Mouse (Mus musculus) gonadal fat pad, adult 2 months (tissue): Measurements from ENCODE around the gene Tor4a. TPM values are rescaled to one million over a fixed set of nuclear protein-coding genes. Genes with fewer than 3 reads are reported as not detected.

Source experiments
- DNase-seq: peaks from one replicate; pipeline ENCODE4 v3.0.0-alpha.2; 2012; ENCODE audit warnings: low read depth
- polyA plus RNA-seq: library from polyadenylated mRNA; depleted of rRNA; stranded (reverse); fragments of >200 nt; gene quantifications from 2 replicates; pipeline ENCODE4 v1.2.3, GENCODE M21; 2012; rRNA removed

Gene Tor4a
- polyA plus RNA-seq: 41.2 and 42.5 TPM in 2 replicates

DNA sequence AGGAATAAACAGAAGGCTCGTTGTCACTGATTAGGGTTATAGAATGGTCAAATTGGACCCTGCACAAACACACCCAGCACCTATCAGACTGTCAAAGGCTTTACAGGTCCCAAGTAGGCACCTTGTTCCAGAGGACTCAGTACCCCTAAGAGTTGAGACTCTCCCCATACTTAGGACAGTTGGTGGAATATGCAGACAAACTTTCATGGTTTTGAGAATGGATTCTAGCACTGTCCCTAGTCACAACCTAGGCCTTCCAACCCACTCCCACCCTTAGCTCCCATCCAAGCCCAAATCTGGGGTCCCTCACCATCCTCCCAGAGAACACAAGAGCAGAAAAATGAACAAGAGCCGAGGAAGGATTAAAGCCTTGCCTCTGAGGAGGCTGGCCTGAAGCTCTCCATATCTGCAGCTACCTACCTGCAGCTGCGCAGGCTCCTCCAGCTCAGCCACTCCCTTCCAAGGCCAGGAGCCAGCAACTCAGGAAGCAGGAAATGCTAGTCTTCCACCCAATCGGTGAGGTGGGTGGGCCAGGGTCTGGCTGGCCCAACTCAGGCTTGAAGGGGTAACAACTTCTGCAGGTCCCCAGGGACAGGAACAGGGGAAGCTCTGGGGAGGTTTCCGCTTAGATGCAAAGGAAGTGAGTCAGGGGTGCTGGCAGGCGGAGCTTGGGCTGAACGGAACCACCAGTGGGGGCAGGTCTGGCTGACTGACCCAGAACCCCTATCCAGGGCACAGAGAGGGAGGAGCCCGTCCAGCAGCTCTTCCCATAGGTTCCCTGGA lies at the start of gene Tor4a:
TSS of gene Tor4a (minus strand) at position 715 of the 783 bp plus-strand sequence.
- DNase-seq: no peak

DNA sequence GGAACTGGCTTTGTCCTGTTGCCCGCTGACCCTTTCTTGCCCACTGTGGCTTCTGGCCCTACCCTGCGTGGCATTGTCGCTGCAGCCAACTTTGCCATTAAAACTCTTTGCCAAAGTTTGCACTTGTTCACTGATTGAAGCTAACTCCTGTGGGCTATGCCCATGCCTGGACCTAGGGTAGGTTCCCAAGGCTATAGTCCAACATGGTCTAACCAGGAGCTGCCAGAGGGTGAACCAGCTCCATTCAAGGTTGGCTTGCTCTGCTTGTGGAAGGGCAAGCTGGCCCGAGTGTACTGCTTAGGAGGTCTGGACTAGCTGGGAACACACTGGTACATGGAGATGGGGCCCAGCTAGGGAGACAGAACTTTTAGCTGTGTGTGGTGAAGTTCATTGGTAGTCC lies 47.5 kb upstream of the Tor4a start:
- no peak for DNase-seq

DNA sequence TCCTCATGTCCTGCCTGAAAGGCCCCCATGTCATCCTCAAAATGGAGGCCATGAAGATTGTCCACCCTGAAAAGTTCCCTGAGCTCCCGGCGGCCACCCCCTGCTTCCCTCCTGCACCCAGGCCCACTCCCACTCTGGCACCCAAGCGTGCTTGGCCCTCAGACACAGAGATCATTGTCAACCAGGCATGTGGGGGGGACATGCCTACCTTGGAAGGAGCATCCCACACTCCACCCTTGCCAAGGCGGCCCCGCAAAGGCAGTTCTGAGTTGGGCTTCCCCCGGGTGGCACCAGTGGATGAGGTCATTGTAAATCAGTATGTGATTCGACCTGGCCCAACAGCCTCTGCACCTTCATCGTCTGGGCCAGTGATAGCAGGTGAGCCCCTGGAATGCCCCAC lies 46.7 kb upstream of the Tor4a start:
- DNase-seq: no peak

DNA sequence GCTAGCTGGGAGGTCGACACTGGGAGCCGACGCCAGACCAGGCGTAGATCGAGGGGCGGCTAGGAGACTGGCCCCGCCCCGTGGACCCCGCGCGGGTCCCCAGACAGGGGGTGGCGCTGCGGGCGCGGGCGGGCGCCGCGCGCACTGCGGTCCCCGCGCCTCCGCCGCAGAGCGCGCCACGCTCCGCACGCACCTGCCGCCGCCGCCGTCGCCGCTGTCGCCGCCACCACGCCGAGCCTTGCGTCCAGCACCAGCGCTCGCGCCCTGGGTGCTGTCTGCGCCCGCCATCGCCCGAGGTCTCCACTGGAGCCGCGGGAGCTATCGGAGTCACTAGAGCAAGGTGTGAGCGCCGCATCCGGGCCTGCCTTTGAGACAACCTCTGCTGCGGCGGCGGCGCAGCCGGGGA lies 45.4 kb upstream of the Tor4a start, which contains the start of the genes Rnf208 and Cysrt1:
TSS of gene Rnf208 (plus strand) at position 155 of the 406 bp plus-strand sequence.
TSS of gene Cysrt1 (minus strand) at position 352 of the 406 bp plus-strand sequence.
- no peak for DNase-seq

DNA sequence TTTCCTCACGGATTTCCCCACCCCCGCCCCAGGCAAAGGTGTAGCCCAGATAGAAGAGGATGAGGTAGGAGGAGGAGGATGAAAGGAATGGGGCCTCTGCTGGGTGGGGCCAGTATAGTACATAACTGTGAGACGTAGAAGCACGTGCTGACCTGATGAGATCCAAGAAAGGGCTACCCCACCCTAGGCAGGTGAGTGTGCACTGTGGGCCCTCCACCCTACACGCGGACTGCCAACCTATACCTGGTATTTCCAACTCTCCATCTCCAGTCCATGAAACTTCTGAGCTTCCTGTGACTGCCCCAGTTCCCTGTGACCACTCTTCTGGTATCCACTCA lies 44.7 kb upstream of the Tor4a start:
- DNase-seq: no peak

DNA sequence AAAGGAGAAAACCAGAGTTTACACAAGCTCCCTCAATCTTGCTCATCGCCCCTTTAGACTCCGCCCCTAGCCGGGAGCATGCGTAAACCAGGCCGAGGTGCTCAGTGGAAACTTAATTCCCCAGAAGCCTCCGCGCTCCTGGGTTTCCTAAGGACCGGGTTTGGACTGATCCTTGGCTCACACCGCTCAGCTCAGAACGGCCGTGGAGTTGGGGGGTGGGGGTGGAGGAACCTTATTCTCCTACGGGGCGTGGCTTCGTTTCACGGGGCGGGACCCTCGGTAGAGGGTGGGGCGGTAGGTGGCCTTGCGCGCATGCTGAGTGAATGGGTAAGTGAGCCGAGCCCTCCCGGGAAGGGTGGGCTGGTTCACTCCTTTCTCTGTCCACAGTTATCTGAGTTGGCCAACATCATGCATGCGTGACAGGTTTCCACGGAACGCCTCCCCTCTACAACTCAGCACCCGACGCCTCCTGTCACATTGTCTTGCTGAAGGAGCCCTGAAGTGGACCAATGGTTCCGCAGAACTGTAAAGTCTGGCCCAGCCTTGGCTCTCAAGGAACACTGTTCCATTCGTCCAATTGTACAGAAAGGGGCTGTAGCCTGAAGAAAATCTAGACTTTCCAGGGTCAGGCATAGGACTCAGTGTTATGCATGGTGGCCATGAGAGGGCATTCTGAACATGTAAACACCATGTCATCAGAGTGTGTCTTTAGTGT lies 44.2 kb upstream of the Tor4a start:
- DNase-seq: no peak

DNA sequence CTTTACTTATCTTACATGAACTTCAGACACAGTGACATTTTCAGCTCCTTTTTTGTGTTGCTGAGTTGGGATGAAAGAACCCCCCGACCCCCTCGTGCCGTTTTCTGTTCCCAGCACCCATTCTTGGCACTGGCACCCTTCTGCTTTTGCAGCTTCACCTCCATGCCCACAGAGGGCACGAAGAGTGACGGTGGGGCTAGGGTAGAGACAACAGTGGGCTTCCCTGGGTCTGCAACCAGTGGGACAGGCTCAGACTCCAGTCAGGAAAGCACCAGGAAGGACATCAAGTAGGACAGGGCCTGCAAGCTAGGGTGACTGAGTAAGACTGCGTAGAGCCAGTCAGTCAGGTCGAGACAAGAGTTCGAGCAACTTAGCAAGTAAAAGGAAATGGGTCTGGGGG lies 43.6 kb upstream of the Tor4a start:
- DNase-seq: no peak

DNA sequence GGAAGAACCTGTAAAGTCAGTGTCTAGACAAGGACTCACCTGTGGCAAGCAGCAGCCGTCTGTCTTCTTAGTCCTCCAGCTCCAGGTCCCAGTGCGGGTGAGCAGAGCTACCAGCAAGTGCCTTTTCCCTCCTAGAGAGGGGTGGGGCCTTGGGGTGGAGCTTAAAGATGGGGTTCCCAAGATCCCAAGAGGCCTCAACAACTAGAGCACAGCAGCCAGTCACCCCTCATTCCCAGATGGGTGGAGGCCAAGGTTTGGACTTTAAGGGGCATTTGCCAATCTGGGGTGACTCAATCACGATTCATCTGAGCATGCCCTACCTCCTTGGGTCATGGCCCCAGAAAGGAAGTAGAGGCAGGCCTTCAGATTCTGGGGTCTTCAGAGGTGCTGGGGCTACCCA lies 43.1 kb upstream of the Tor4a start:
- no peak for DNase-seq

DNA sequence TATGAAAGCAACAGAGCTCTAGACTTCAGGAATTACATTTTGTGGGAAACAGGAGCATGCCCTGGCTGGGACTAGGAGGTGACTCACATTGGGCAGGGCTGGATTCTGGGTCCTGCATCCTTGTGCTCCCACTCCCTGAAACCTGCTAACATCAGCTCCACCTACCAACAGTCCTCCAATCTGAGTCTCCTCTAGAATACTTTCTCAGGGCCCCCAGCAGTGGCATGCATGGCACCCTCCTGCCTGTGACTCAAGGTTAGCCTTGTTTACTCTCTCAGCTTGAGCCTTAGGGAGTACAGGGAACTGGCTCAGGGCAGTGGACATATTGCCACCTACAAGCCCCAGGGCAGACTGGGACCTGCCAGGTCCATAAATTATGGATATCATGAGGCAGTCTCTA lies 41.4 kb upstream of the Tor4a start:
- no peak for DNase-seq

DNA sequence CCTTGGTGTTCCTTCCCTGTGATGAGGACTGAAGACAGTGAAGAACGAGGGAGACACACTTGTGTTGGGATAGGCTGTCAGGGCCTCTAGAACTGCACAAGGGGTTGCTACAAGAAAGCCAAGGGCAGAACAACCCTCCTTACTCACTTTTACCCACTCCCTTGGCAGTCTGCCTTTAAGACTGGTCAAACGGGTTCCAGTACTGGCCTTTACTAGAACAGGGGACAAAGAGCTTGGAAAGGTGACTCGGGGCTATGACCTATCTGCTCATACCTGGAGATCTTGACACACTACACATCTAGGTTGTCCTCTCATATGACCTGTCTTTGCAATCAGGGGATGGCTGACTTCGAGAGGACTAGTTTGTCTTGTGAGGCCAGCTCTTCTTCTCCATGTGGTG lies 40.8 kb upstream of the Tor4a start:
- no peak for DNase-seq

DNA sequence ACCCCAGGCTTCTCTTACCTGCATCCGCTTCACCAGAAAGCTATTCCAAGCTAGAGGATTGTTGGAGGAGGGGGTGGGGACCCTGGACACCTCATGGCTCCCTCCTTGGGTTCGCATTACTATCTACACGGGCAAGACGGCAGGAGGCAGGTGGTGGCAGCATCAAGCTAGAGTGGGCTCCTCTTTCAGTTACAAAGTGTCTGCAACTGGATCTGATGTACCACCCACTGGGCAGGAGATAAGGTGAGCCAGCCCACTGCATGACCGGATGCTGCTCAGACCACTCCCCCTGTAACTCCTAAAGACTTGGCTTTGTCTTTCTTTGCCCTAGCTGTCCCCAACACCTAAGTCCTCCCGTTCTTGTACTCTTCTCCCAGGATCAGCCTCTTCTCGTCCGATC lies 39.9 kb upstream of the Tor4a start, which contains the start of gene Rnf224:
TSS of gene Rnf224 (minus strand) at position 174 of the 400 bp plus-strand sequence.
- DNase-seq: no peak

DNA sequence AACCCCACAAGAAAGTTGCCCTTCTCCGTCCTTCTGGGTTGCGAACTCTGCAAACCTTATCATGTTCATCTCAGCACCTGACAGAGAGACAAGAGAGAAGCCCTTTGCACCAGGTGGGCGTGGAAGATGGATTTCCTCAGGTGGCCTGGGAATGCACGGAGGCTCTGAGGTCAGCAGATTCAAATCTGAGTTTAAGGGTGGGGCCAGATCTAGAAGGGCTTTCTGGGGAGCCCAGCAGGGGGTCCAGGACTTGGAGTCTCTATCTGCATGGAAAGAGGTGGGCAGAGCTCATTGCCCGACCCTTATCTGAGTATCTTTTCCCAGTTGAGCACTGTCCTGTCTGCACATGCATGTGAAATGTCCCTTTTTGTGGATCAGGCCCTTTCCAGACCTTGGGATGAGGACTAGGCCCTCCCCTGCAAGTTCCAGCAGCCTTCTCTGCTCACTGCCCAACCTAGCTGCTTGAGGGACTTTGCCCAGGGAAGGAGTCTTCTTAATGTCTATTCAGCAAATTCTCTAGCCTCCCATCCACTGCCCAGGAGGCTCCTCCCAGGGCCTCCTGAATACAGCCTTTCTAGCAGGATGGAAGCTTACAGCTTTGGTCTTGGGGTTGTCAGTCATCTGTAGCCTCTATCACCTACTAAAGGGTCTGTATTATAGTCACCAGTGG lies 38.0 kb upstream of the Tor4a start:
- DNase-seq: no peak

DNA sequence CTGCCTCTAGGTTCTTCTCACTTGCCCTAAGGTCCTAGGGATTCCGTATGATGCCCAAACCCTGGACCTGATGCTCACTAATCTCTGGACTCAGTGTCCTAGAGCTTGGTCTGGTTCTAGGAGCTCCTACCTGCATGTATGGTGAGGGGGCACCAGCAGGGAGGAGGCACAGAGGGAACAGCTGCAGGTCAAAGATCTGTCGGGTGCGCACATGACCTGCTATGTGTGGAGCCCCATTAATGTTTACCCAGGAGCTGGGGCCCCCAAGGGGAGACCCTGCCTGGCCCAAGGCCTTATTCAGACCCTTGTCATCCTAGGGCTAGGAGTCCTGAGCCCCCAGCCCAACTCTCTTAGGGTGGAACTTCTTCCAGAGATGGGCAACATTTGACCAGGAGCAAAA lies 37.4 kb upstream of the Tor4a start, which contains the start of gene Slc34a3:
TSS of gene Slc34a3 (minus strand) at position 315 of the 400 bp plus-strand sequence.
- no peak for DNase-seq

DNA sequence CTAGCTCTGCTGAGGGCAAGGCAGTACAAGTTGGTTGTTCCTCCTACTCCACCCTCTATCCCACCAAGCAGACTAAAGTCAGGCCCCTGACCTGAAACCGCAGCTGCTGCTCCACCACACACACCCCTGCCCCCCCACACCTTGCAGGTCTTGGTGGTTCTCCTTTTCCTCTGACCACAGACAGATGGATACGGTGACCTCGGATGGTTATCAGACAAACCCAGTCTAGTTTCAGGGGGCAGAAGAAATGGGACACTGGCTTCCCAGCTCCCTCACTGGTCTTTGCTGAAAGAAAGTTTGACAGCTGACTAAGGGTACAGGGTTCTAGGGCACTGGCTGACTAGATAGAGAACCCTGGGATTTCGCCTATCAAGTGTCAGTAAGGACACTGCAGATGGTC lies 36.7 kb upstream of the Tor4a start:
- DNase-seq: no peak

DNA sequence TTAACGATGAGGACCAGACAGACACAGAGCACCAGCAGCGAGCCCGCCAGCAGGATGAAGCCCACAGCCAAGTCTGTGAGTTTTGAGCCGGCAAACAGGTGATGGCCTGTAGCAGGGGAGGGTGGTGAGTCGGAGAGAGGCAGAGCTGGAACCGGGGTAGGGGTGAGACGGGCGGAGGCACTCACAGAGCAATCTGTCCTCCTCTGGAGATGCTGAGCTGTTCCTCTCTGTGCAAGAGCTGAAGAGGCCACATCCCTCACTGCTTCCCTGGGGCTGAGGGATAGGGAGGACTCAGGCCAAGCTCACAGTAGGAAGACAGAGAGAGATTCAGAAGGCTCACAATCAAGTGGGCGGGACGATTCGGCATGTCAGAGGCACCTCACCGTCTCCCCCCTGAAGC lies 34.4 kb upstream of the Tor4a start:
- no peak for DNase-seq

DNA sequence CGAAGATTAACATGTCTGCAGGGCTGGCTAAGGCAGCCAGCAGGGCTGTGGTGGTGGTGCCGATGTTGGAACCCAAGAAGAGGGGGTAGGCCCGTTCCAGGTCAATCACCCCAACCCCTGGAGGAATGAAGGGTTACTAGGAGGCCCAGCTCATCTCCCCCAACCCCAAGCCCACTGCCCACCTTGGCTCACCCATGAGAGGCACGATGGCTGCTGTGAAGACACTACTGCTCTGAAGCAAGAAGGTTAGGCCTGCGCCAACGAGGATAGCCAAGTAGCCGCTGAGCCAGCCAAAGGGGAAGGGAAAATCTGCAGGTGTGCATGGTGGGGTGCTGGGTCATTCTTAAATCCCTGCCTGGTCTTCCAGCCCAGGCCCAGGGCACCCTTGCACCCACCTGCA lies 33.9 kb upstream of the Tor4a start:
- no peak for DNase-seq

DNA sequence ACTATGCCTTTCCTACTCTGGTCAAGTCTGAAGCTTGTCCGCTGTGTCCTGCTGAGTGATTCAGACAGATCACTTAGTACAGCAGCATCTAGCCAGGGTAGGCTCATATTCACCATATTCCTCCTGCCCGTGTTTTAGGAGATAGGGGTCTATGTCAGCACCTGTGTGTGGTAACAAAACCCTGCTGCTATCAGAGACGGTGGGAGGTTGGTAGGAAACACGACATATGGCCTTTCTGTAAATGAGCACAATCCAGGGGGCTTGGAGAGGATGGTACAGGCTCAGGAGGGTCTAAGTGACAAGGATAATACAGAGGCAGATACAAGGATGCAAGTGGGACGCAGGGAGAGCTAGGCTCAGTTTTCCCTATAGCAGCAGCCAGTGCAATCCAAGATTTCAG lies 32.9 kb upstream of the Tor4a start:
- DNase-seq: no peak

DNA sequence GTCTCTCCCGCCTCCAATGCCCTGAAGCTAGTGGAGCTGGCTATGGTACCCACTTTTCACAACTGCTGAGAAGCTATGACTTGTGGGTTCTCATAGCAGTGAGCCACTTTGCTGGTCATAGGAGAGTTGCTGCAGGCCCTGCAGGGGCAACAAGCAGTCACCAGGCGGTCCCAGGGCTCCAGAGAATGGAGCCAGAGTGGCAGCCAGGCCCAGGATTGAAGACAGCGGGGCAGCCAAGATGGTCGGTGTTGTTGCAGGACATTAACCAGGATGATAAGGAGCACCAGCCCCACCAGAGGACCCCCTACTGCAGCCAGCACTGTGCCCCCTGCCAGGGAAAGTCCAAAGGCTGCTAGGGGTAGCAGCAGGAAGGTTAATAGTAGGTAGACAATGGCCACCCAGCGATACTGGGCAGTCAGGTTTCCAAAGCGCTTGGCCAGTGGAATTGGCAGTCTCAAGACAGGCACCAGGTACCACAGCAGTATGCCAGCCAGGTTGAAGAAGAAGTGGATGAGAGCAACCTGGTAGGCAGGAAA lies 32.4 kb upstream of the Tor4a start:
- no peak for DNase-seq

DNA sequence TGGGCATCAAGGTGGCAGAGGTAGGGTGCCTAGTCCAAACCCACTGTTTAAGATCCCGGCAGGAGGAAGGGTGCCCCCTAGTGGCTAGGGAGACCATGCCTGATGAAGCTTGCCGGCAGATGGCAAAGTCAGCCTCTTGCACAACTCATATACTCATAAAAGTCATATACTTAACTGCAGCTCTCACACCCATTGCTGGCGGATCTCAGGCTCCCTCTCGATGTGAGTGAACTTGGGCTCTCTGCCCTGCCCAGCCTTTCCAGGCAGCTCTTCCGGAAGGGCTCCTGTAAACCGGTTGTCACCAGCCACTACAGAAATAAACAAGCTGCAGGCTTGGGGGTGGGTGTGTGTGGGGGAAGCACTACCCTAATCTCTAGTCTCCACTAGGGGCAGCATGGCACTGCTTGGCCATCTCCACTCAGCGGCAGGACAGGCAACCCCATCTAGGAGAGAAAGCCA lies 31.8 kb upstream of the Tor4a start:
- DNase-seq: no peak

DNA sequence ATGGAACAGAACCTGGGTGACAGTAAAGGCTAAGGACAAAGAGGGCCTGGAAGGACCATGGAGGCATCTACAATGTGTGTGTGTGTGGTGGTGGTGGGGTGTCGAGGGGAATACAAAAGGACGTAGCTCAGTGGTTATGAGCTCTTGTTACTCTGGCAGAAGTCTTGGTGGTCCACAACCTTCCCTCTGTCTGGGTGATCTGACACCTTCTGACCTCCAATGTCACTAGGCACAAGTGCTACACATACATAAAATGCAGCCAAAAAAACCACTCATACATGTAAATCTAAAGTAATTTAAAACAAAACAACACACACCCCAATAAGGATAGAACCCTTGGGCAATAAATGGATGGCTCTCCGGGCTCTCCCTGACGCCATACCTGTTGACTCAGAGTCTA lies 30.7 kb upstream of the Tor4a start:
- DNase-seq: no peak

DNA sequence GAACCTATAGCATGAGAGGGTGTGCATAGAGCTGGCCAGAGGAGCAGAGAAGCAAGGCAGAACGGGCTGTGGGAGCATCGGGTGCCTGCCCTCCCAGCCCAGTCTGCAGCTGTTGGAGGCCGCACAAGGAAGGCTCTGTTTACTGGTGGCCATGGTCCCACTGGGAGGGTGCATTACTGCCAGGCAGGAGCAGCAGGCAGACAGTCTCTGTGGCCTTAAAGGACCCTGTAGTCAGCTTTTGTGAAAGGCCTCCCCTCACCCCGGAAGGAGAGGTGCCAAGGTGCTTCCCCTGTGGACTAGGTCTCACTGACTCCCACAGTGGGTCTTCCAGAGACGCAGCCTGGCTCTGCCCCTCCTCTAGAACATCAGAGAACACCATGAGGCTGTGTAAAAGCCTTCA lies 30.2 kb upstream of the Tor4a start:
- DNase-seq: no peak

DNA sequence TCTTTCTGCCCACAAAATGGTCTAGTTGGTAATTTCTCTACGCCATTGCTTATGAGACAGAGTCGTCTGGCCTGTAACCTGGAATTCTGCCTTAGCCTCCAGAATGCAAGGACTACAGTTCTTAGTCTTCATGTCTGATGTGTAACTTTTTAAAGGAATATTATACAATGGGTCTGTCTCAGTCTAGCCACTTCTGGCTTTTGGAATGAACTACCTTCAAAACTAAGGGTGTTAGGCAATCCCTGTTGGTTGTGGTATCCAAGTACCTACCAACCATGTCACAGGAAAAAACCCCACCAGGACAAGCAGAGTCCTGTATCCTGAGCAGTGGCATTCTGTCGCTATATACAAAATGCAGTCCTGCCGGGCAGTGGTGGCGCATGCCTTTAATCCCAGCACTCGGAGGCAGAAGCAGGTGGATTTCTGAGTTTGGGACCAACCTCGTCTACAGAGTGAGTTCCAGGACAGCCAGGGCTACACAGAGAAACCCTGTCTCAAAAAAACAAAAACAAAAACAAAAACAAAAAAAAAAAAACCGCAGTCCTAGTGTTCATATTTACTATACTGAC lies 29.2 kb upstream of the Tor4a start:
- no peak for DNase-seq
